9 mouse cellular contexts compared by ENCODE assay signal in genomic region chr9:25526927-25527337, GRCm38 (mm10). TPM values are rescaled to one million over a fixed set of nuclear protein-coding genes. Genes with fewer than 3 reads are reported as not detected.
DNase-seq lines count a peak whose midpoint lies in the region; ATAC-seq and TF ChIP-seq lines count a peak whose summit lies in the region.
"Had no signal": no experiment of that assay in that cellular context is flagged by ENCODE, and none has a peak within 500 bp of the region (broad histone marks: within the 10 kb centered on the region; RNA-seq: fewer than 3 reads in every experiment).

No protein-coding gene starts in this region.

- intact Hi-C loops in gastrocnemius, postnatal 14 days (cut with DNase I; ENCODE audit: low total_unique reads): no loop called here

- H3K4me2 ChIP-seq in heart, embryonic 14.5 days (ENCODE audit: low read length): peak overlapping the region; percentile 27
- H3K4me2 ChIP-seq in myocyte (ENCODE audit: low read depth): no peak overlapping the region

- TF ChIP-seq POLR2A in myocyte (IDR thresholded peaks at IDR 0.05; ENCODE audit: insufficient read length, low read depth): no peak

- no peak overlapping the region for H3K4me3 ChIP-seq in embryonic facial prominence, embryonic 10.5 days
- no peak overlapping the region for H3K4me3 ChIP-seq in heart, embryonic 14.5 days (ENCODE audit: control insufficient read depth in 1 of 2, insufficient read depth in 1 of 2, low read depth in 1 of 2, low read length in 2 of 2)
- no peak overlapping the region for H3K4me3 ChIP-seq in myocyte

- H3K9me3 ChIP-seq in embryonic facial prominence, embryonic 10.5 days: no peaks in the 10 kb centered on the region
- no peaks in the 10 kb centered on the region for H3K9me3 ChIP-seq in heart, embryonic 14.5 days (ENCODE audit: control insufficient read depth, low read length)

- H3K4me1 ChIP-seq in embryonic facial prominence, embryonic 10.5 days: peaks cover 31% of the 10 kb centered on the region
- H3K4me1 ChIP-seq in heart, embryonic 14.5 days (ENCODE audit: control insufficient read depth in 2 of 2, insufficient read depth in 2 of 2, low read length in 2 of 2): peaks cover 22 to 36% of the 10 kb centered on the region in 2 experiments

- peak overlapping the region; percentile 78 for H3K27ac ChIP-seq in embryonic facial prominence, embryonic 10.5 days (replicated peaks)
- H3K27ac ChIP-seq in heart, embryonic 14.5 days (replicated peaks in 1 of 2; ENCODE audit: control insufficient read depth in 1 of 2, insufficient read depth in 1 of 2, low read depth in 2 of 2, low read length in 2 of 2): peak overlapping the region; percentile 91 to 96

- peak; percentile 87 for ATAC-seq in heart, embryonic 14.5 days (ENCODE audit: insufficient number of reproducible peaks, insufficient read depth, low FRiP score, low read depth)

- H3K27me3 ChIP-seq in embryonic facial prominence, embryonic 10.5 days (replicated peaks; ENCODE audit: low read depth, poor library complexity, severe bottlenecking): no peaks in the 10 kb centered on the region
- H3K27me3 ChIP-seq in heart, embryonic 14.5 days (ENCODE audit: control insufficient read depth, insufficient read depth, low read length): no peaks in the 10 kb centered on the region
- no peaks in the 10 kb centered on the region for H3K27me3 ChIP-seq in myocyte (ENCODE audit: control insufficient read depth, insufficient read depth, insufficient read length)

- H3K9ac ChIP-seq in heart, embryonic 14.5 days (ENCODE audit: low read length): no peak overlapping the region; the same call in 1 of the 2 replicates

- H3K36me3 ChIP-seq in embryonic facial prominence, embryonic 10.5 days (replicated peaks): no peaks in the 10 kb centered on the region
- no peaks in the 10 kb centered on the region for H3K36me3 ChIP-seq in heart, embryonic 14.5 days (ENCODE audit: control insufficient read depth, insufficient read depth, low read length)
- H3K36me3 ChIP-seq in myocyte (ENCODE audit: control insufficient read depth, insufficient read depth): no peaks in the 10 kb centered on the region

- H3ac ChIP-seq in myocyte (ENCODE audit: control insufficient read depth, insufficient read length): no peak overlapping the region

- no peaks in the 10 kb centered on the region for H3K79me2 ChIP-seq in myocyte (ENCODE audit: control insufficient read depth, insufficient read depth)

- peak; percentile 46 for DNase-seq in gastrocnemius, adult 18-20 months (ENCODE audit: low spot score)
- DNase-seq in gastrocnemius, postnatal 14 days: no peak
- DNase-seq in embryonic facial prominence, embryonic 10.5 days (ENCODE audit: low spot score): peak; percentile 80
- DNase-seq in lung, postnatal 4 days: no peak
- no peak for DNase-seq in left cerebral cortex, adult 8-10 months (ENCODE audit: low spot score in 2 of 2)
- DNase-seq in thymus, postnatal 36 days: no peak
- DNase-seq: cerebellum, adult 2 months had no signal

TF ChIP-seq in myocyte, 11 proteins besides CTCF, POLR2A, EP300 and RAD21:
- no peak for TF ChIP-seq TCF12 (IDR thresholded peaks at IDR 0.05; ENCODE audit: insufficient read depth, poor library complexity, severe bottlenecking)
- TF ChIP-seq USF1 (IDR thresholded peaks at IDR 0.05; ENCODE audit: low read depth): peak; percentile 9

RNA-seq across cellular contexts. Expression of gene Eepd1, which starts 45.6 kb away (rescaled TPM):
- total RNA-seq in gastrocnemius, adult 18-20 months (2021): 100 to 1,000 TPM; 125 to 132 TPM
- 10 to 100 TPM; 43.5 to 72.8 TPM for total RNA-seq in gastrocnemius, postnatal 14 days (2021)
- 19.4 and 20.1 TPM in 2 replicates for polyA plus RNA-seq in embryonic facial prominence, embryonic 10.5 days (2016; fragmentation: Nextera tagmentation; extraction: Ambion mirVana)
- polyA plus RNA-seq in heart, embryonic 14.5 days (2014; fragmentation: Nextera tagmentation; extraction: Ambion mirVana): 20.8 and 25.6 TPM in 2 replicates
- polyA plus RNA-seq in myocyte (2012; fragmentation: generic; extraction: Trizol): 6.7 TPM
- total RNA-seq in left cerebral cortex, adult 8-10 months (2022): 10 to 100 TPM; 23.0 to 26.1 (median 24.0) TPM

Comparison
In these comparisons a context has a peak if more than half of its experiments do, and no peak if none do; other contexts are left out.
1. DNase-seq: peak in gastrocnemius, adult 18-20 months (single experiment) and embryonic facial prominence, embryonic 10.5 days (single experiment); none in gastrocnemius, postnatal 14 days (single experiment), lung, postnatal 4 days (0 of 2), left cerebral cortex, adult 8-10 months (0 of 2) and thymus, postnatal 36 days (0 of 2).